Mouse (Mus musculus): ENCODE measurements around the gene Gtf2f2.

GRCm38 (mm10) chr14:76020927-76021719, 10.5 kb upstream of the Gtf2f2 start:
- no peak for TF ChIP-seq CTCF (IDR thresholded peaks at IDR 0.05; ENCODE audit: low read depth)
- TF ChIP-seq EP300 (IDR thresholded peaks at IDR 0.05; ENCODE audit: low read depth), result no peak

Data from liver, postnatal 0 days (tissue).